Mouse (Mus musculus) midbrain, embryonic 10.5 days (tissue): ENCODE measurements at regions not wholly inside any gene's neighbourhood (a gene's known extent, or its start where the extent isn't known, plus 50 kb on each side); places are given as distances from the start of the nearest gene placed in this dataset.

Experiments used
- DNase-seq: peaks from one replicate; pipeline ENCODE4 v3.0.0-alpha.2; 2017; ENCODE audit warnings: low spot score
- H3K27ac ChIP-seq: fragments of 300-500 bp; sonication (generic); replicated peaks from 2 replicates; pipeline ENCODE4 v1.5.1; 2016; ENCODE audit warnings: mild to moderate bottlenecking
- H3K27me3 ChIP-seq: fragments of 300-500 bp; sonication (generic); 2 replicates; pipeline ENCODE4 v1.6.1; 2016; ENCODE audit warnings: low read depth, mild to moderate bottlenecking; ENCODE audit not compliant: poor library complexity, severe bottlenecking
- H3K36me3 ChIP-seq: fragments of 300-500 bp; sonication (generic); 2 replicates; pipeline ENCODE4 v1.6.1; 2016; ENCODE audit warnings: mild to moderate bottlenecking, moderate library complexity
- H3K4me1 ChIP-seq: fragments of 300-500 bp; sonication (generic); 2 replicates; pipeline ENCODE4 v1.6.1; 2016
- H3K4me3 ChIP-seq: fragments of 300-500 bp; sonication (generic); 2 replicates; pipeline ENCODE4 v1.5.1; 2016; ENCODE audit warnings: mild to moderate bottlenecking, moderate library complexity
- H3K9me3 ChIP-seq: fragments of 300-500 bp; sonication (generic); replicated peaks from 2 replicates; pipeline ENCODE4 v1.6.1; 2016; ENCODE audit warnings: mild to moderate bottlenecking
- WGBS: fragments of 180-500 bp; shearing (Covaris S2); methylation state at CpG from one replicate; pipeline ENCODE4 v1.1.7; 2016; 5-methylcytosine and 5-hydroxymethylcytosine counted together

GRCm38 (mm10) chr11:64671898-64672297 is 235.4 kb upstream of the F930015N05Rik start:
- H3K4me3 ChIP-seq = no peak overlapping the region
- H3K4me1 ChIP-seq = no peaks in the 10 kb centered on the region
- peaks cover 7% of the 10 kb centered on the region for H3K9me3 ChIP-seq
- H3K27me3 ChIP-seq = no peaks in the 10 kb centered on the region
- peak; percentile 8 for DNase-seq
- 78% methylated on average over 3 of the region's 3 CpGs for WGBS
- H3K27ac ChIP-seq = no peak overlapping the region
- no peaks in the 10 kb centered on the region for H3K36me3 ChIP-seq

GRCm38 (mm10) chr11:64673546-64673945 is 237.1 kb upstream of the F930015N05Rik start:
- no peaks in the 10 kb centered on the region for H3K36me3 ChIP-seq
- H3K4me3 ChIP-seq = no peak overlapping the region
- WGBS = 74% methylated on average over 4 of the region's 4 CpGs
- no peaks in the 10 kb centered on the region for H3K4me1 ChIP-seq
- no peaks in the 10 kb centered on the region for H3K27me3 ChIP-seq
- H3K9me3 ChIP-seq = peaks cover 12% of the 10 kb centered on the region
- no peak for DNase-seq
- no peak overlapping the region for H3K27ac ChIP-seq

- H3K4me3 ChIP-seq = no peak overlapping the region
- H3K4me1 ChIP-seq = no peaks in the 10 kb centered on the region
- 74% methylated on average over 1 of the region's 1 CpGs for WGBS
- H3K36me3 ChIP-seq = no peaks in the 10 kb centered on the region
- no peaks in the 10 kb centered on the region for H3K27me3 ChIP-seq
- H3K9me3 ChIP-seq = no peaks in the 10 kb centered on the region
- no peak overlapping the region for H3K27ac ChIP-seq
- no peak for DNase-seq
These were observed 267.3 kb upstream of the F930015N05Rik start for GRCm38 (mm10) chr11:64703776-64704175.

GRCm38 (mm10) chr11:64711801-64712200 is 267.0 kb upstream of the Elac2 start:
- Histone ChIP-seq H3K4me3 (no peak overlapping the region), H3K27ac (no peak overlapping the region), H3K36me3 (no peaks in the 10 kb centered on the region), H3K9me3 (0 out of 2 replicates have a peak, but pooled peaks cover 3% of the 10 kb centered on the region), H3K4me1 (no peaks in the 10 kb centered on the region), H3K27me3 (no peaks in the 10 kb centered on the region)
- WGBS = 90% methylated on average over 2 of the region's 2 CpGs
- DNase-seq = no peak

DNA sequence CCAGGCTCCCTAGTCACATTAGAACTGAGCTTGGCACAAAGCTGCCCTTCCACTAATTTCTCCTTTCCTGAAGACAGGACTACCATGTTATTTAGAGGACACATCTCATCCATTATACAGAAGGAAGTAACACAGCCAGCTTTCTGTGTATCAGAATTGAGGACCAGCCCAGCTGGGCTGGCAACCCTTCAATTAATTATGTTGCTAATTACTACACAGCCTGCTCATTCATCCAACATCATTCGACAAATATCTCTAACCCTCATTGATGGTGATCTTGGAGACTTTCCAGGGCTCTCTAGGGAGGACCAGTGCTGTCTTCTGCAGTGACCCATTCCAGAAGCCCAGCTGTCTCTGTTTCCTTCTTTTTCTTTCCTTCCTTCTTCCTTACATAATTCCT is 263.7 kb upstream of the Elac2 start:
- Histone ChIP-seq H3K27ac (no peak overlapping the region), H3K4me3 (no peak overlapping the region), H3K36me3 (no peaks in the 10 kb centered on the region), H3K9me3 (0 out of 2 replicates have a peak, but pooled peaks cover under 1% of the 10 kb centered on the region), H3K4me1 (no peaks in the 10 kb centered on the region), H3K27me3 (no peaks in the 10 kb centered on the region)
- no peak for DNase-seq
- WGBS = 90% methylated on average over 1 of the region's 1 CpGs

DNA sequence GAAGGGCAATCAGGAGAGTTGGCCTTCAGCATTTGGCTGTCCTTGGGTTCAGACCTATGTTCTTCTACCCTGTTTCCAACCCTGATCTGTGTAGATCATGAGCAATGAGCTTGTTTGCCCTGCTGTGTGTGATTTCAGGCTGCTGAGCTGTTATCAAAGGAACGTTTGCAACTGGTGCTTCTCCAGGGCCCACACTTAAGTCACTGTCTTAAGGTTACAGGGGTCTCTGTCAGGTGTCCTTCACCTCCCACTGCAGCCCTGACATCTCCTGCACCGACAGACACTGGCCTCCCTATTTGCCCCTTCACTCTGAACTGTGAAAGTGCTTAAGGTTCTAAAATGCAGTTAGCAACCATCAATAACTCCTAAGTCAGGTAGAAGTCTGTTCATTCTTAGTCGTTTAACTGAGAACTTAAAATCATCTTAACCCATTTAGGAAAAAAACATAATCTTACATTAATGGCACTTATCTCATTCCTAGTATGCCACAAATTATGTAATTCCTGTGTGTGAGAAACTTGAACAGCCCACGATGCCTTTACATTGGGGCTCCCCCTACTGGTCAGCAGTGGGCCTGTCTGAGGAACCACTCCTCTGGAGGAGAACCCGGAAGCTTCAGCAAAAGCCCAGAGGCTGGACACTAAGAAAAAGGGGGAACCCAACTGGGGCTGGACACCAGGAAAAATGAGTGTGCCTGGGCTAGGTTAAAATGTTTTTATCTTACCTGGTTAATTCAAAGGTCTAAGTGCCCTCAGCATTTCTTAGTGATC is 260.3 kb upstream of the Elac2 start:
- Histone ChIP-seq H3K4me1 (no peaks in the 10 kb centered on the region), H3K27me3 (no peaks in the 10 kb centered on the region), H3K36me3 (no peaks in the 10 kb centered on the region), H3K9me3 (no peaks in the 10 kb centered on the region), H3K27ac (no peak overlapping the region; the same call in 1 of the 2 replicates), H3K4me3 (no peak overlapping the region)
- DNase-seq = peak; percentile 74
- 17% methylated on average over 5 of the region's 5 CpGs for WGBS

DNA sequence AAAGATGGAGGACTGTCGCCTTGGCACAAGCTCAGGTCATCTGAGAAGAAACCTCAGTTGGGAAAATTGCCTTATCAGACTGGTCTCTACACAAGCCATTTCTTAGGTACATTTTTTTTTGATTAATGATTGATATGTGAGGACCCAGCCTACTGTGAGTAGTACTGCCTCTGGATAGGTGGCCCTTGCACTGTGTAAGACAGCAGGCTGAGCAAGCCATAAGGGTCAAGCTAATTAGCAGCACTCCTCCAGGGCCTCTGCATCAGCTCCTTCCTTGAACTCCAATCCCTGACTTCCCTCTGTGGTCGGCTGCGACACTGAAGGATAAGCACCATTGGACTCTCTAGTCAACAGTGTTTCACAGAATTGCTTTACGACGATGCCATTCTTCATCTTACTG is 252.6 kb upstream of the Elac2 start:
- Histone ChIP-seq H3K36me3 (no peaks in the 10 kb centered on the region), H3K4me3 (no peak overlapping the region), H3K4me1 (no peaks in the 10 kb centered on the region), H3K27me3 (no peaks in the 10 kb centered on the region), H3K9me3 (no peaks in the 10 kb centered on the region), H3K27ac (no peak overlapping the region)
- WGBS = 88% methylated on average over 5 of the region's 5 CpGs
- DNase-seq = no peak

GRCm38 (mm10) chr11:64727841-64728421 is 250.9 kb upstream of the Elac2 start:
- Histone ChIP-seq H3K4me1 (no peaks in the 10 kb centered on the region), H3K4me3 (no peak overlapping the region), H3K36me3 (no peaks in the 10 kb centered on the region), H3K9me3 (no peaks in the 10 kb centered on the region), H3K27ac (no peak overlapping the region), H3K27me3 (no peaks in the 10 kb centered on the region)
- no peak for DNase-seq
- 81% methylated on average over 5 of the region's 5 CpGs for WGBS

GRCm38 (mm10) chr11:64738948-64739347 is 239.9 kb upstream of the Elac2 start:
- H3K36me3 ChIP-seq = no peaks in the 10 kb centered on the region
- H3K9me3 ChIP-seq = no peaks in the 10 kb centered on the region
- DNase-seq = no peak
- no peak overlapping the region for H3K27ac ChIP-seq
- 88% methylated on average over 7 of the region's 7 CpGs for WGBS
- no peaks in the 10 kb centered on the region for H3K27me3 ChIP-seq
- H3K4me3 ChIP-seq = no peak overlapping the region
- no peaks in the 10 kb centered on the region for H3K4me1 ChIP-seq

GRCm38 (mm10) chr11:64743753-64744152 is 235.1 kb upstream of the Elac2 start:
- Histone ChIP-seq H3K27ac (no peak overlapping the region), H3K9me3 (no peaks in the 10 kb centered on the region)
- WGBS = 84% methylated on average over 4 of the region's 4 CpGs

DNA sequence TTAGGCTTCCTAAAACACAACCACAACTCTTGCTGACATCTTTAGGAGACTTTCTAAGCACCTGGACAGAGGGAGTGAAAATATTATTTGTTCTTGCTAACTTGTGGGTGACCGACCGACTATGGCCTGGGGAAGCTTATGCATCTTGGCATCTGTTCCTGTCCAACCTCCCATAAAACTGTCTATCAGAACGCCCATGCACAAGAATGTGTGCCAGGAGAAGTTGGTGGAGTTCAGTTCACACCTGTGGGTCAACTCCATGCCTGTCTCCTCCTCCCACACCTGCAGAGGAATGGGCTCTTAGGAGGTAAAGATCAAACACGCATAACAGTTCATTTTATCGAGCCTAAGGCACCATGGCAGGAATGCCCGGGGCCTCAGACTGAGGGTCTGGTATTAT is 232.7 kb upstream of the Elac2 start:
- DNase-seq = no peak
- H3K36me3 ChIP-seq = no peaks in the 10 kb centered on the region
- H3K4me1 ChIP-seq = no peaks in the 10 kb centered on the region
- no peak overlapping the region for H3K27ac ChIP-seq
- 88% methylated on average over 6 of the region's 6 CpGs for WGBS
- H3K27me3 ChIP-seq = no peaks in the 10 kb centered on the region
- no peaks in the 10 kb centered on the region for H3K9me3 ChIP-seq
- H3K4me3 ChIP-seq = no peak overlapping the region

More at GRCm38 (mm10) chr11:64743753-64744152, 235.1 kb upstream of the Elac2 start:
- no peak overlapping the region for H3K4me3 ChIP-seq
- no peak for DNase-seq
- H3K27me3 ChIP-seq = no peaks in the 10 kb centered on the region
- no peaks in the 10 kb centered on the region for H3K36me3 ChIP-seq
- no peaks in the 10 kb centered on the region for H3K4me1 ChIP-seq

DNA sequence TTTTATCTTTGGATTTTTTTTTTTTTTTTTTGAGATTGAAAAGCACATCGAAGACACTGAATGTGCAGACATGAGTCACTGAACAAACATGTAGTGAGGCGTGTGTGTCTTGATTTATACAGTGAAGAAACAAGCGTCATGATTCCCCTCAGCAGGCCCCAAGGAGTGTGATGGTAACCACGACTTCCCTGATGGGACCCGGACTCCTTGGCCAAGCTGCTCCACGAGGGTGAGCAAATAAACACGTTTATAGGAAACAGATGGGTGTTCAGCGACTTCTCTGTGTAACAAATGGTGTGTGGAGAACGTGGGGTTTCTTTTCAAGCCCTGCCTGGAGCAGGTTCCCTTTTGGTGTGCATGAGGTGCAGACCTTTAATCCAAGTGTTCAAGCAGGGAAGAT is 228.9 kb upstream of the Elac2 start:
- Histone ChIP-seq H3K27me3 (no peaks in the 10 kb centered on the region), H3K36me3 (no peaks in the 10 kb centered on the region), H3K4me3 (no peak overlapping the region), H3K9me3 (no peaks in the 10 kb centered on the region), H3K4me1 (peaks cover 20% of the 10 kb centered on the region), H3K27ac (no peak overlapping the region)
- no peak for DNase-seq
- 72% methylated on average over 9 of the region's 9 CpGs for WGBS

- Histone ChIP-seq H3K4me1 (peaks cover 20% of the 10 kb centered on the region), H3K9me3 (no peaks in the 10 kb centered on the region), H3K4me3 (no peak overlapping the region), H3K36me3 (no peaks in the 10 kb centered on the region), H3K27me3 (no peaks in the 10 kb centered on the region), H3K27ac (no peak overlapping the region)
- WGBS = 57% methylated on average over 3 of the region's 3 CpGs
- no peak for DNase-seq
These were observed 226.5 kb upstream of the Elac2 start for GRCm38 (mm10) chr11:64752299-64752698.
